Mouse (Mus musculus): ENCODE results near the gene Cyp4f39.
A peak's percentile ranks its signal among the peaks of the same experiment; 100 is the strongest.

The Cyp4f39 gene

DNA sequence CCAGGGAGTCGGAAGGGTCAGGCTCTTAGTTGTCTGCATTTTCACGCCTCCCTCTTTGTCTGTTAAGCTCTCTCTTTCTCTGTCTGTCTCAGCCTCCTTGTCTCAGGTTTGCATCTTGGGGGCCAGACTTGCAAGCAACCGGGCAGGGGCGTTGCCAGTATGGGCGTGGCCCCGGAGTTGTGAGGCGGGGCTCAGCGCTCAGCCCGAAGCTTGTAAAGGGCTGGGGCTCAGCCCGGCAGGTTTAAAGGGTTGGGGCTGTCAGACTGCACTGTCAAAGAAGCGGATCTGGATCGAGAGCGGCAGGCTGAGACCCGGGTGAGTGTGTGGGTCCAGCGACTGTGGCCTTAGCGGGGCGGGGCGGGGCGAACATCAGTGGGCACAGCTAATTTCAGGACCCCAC lies at the start of gene Cyp4f39:
Gene Cyp4f39 (plus strand): TSS at position 242 of the 400 bp plus-strand sequence.
- DNase-seq = no peak

DNA sequence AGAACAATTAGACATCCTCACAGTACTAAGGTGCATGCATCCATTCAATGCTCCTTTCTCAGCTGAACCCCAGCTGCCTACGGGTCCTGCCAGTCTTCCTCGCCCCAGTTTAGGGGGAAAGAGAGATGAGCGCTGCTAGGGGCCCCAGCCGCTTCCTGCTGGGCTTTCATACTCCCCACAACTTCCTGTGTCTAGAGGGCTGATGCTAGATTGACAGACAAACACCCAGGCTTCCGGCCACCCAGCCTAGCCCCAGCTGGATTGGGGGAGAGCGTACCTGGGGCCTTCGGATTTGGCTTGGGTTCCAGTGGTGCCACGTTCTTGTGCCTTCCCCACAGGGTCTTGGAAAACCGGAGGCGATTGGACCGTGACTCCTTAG lies 49.8 kb upstream of the Cyp4f39 start:
- DNase-seq = no peak

DNA sequence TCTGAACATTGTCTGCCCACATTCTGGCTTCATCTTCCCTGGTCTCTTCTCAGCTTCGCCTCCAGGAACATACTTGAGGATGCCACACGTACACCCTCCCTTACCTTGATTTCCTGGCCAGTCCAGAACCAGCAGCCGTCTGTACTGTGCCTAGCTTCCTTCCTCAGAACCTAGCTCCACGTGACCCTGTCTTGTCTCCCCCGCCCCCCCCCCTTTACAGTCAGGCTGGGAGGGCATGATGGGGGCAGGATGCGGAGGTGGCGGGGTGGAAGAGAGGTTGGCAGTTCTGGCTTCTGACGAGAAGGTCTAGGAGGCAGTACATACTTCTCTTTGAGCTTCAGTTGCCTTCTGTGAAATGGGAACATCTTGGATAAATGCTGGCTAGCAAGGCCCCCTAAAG lies 49.1 kb upstream of the Cyp4f39 start, which contains the start of gene Rasal3:
Gene Rasal3 (minus strand): TSS at position 167 of the 400 bp plus-strand sequence.
- no peak for DNase-seq

DNA sequence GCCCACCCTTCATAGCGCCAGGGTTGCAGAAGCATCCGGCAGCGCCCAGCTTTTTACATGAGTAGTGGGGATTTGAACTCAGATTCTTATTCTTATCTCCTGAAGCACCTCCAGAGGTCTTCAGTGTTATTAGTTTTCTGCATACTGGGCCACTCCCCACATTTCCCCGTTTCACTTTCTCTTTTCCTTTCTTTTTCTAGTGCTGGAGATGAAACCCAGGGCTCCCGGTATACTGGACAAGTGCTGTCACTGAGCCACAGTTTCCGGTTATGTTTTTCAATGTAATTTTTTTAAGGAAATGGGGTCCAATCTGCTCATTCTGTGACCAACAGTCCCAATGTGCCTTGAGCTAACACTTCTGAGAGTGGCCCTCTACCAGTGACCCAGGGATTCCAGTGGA lies 40.6 kb upstream of the Cyp4f39 start:
- no peak for DNase-seq

DNA sequence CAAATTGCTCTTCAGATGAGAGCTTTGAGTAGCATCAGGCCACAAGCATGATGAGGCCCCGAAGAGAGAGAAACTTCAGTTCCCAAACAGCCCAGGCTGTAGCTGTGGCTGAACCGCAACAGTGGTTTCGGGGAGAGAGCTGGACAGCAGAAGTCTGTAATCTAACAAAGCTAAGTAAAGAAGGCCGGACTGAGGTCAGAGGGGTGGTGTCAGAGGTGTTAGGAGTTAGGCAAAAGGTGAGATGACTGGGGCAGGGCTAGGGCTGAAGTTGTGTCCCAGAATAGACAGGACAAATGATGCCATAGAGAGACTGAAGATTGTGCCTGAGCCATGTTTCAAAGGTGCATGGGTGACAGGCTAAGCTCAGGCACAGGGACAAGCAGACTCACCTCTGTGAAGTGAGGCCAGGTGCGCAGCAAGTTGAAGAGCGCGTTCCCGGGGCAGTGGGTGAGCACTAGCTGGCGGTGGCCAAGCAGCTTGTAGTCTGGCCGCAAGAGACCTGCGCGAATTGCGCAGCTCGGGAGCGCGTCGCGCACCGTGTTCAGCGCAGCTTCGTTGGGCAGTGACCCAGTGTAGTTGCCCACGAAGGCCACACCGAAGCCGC lies 37.0 kb upstream of the Cyp4f39 start:
- no peak for DNase-seq

DNA sequence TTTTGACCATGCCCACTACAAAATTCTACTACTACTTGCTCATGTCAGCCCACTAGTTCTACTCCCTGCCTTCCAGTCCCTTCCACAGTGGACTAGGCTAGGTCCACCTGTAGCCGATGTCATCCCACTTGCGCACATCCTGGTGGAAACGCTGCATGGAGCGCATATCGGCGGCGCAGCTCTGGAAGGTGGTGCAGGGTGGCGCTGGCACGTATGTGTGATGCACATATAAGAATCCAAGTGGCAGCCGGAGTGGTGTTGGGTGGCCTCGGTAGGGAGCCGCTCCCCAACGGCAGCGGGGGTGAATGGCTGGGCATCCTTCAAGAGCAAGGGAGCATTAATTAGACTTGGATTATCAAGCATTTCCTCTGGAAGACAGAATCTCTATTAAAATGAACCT lies 35.8 kb upstream of the Cyp4f39 start:
- no peak for DNase-seq

DNA sequence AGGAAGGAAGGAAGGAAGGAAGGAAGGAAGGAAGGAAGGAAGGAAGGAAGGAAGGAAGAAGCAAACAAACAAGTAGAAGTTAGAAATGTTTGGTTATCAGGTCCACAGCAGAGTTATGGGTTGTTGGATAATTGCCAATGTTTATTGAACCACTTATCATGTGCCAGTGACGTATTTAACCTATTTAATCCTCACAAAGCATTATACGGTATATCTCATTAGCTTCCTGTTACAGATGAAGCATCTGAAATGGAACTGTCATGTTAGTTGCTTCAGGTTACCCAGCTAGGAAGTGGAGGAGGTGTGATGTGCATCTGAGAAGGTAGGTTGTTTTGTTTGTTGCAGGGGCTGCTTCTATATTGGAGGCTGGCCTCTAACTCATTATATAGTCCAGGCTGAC lies 32.5 kb upstream of the Cyp4f39 start:
- DNase-seq = no peak

DNA sequence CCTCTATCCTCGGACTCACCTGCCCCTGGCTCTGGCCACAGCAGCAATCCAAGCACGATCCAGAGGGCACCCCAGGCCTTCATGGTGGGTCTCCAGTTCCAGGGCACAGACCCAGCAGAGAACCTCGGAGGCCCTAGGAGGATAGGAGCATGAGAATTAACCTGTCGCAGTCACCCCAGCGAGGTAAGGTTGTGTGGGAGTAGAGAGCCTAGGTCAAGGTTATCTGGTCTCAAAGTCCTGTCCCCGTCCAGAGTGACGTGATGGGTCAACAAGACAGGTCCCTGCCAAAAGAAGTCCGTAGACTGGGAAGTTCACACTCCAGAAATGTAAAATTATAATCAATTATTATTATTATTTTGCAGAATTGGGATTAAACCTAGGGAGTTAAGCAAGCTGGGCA lies 31.7 kb upstream of the Cyp4f39 start:
- DNase-seq = no peak

DNA sequence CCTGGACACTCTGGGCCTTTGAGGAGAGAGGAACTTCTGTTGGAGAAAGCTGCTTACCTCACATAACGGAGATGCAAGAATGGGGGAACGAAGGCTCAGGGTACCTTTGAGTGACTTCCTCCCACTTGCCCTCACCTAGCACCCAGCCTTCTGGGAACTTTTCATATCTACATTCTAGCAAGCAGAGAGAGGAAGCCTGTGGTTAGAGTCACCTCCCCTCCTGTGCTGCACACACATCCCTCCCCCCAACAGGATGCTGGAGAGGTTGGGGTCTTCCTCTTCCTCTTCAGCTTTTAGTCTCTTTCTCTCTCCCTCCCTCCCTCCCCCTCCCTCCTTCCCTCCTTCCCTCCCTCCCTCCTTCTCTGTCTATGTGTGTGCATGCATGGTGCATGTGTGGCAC lies 28.5 kb upstream of the Cyp4f39 start, which contains the start of gene Pglyrp2:
Gene Pglyrp2 (minus strand): TSS at position 134 of the 400 bp plus-strand sequence.
- DNase-seq = no peak

DNA sequence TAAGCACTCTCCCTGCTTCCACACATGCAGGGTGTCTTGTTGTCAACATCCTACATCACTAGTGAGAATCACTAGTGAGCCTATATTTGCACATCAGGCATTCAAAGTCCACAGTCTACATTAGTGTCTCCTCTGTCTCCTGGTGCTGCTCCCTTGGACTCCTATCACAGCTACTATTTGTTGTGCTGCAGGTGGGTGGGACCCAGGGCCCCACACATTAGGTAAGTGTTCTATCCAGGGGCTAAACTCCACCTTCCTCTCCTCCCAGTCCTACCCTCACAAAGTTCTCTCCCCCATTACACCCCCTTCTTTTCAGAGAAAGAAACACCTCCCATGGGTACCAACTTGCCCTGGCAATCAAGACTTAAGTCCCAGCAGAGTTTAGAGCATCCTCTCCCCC lies 25.9 kb upstream of the Cyp4f39 start:
- DNase-seq = no peak

DNA sequence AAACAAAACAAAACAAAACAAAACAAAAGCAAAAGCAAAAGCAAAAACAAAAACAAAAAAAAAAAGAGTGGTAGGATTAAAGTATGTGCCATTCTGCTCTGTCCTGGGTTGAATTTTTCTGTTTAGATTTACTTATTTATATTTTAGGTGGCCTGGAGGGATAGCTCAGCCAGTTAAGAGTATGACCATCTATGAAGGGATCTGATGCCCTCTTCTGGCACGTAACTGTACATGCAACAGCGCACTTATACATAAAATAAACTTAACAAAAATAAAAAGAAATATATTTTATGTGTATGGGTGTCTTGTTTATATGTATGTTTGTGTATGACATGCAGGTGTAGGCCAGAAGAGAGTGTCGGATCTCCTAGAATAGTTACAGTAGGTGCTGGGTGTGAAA lies 20.6 kb upstream of the Cyp4f39 start:
- DNase-seq = no peak

DNA sequence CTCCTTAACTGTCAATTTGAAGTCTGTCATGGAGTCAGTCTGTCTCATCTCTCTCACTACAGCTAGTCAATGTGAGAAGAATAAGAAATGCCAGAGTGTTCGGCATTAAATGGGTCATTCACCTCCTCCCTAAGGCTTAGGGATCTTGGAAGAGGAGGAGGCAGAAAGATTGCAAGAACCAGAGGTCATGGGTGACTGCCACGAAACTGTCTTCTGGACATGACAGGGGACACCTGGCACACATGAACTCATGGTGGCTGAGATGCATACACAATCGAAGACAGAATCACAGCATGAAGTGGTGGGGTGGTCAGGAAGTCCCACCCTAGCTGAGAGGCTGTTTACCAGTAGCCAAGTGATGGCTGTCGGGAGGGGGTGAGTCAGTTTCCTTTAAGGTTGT lies 18.2 kb upstream of the Cyp4f39 start:
- DNase-seq = no peak

DNA sequence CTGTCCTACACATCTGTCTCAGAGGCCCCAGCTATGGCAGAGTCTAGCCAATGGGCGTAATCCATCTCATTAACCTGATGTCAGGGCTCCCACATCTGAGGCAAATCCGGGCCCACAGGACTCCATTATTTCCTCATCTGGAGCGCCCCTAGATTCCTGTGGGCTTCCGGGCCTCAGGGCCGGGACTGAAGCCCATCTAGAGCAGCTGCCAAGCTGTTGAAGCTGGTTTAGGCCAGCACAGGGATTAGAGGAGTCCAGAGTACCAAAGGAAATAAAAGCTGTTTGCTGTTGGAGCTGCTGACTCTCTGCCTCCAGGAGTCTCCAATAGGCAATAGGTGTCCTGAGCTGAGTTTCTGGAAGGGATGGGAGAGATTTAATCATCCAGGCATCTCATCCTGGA lies 17.4 kb upstream of the Cyp4f39 start:
- peak; percentile 8 to 14 for DNase-seq

DNA sequence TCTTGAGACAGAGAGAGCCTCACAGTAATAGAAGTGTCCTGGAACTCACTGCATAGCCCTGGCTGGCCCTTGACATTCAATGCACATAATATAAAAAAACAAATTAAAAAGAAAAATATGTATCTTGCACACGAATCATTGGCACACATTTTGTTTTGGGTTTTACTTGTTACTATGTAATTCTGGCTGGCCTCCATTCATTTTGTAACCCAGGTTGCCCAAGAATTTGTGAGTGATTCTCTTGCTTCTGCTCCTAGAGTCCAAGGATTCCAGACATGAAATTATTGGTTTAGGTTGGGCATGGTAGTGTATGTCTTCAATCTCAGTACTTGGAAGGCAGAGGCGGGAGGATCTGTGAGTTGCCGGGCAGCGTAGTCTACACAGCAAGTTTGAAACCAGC lies 15.4 kb upstream of the Cyp4f39 start:
- no peak for DNase-seq

DNA sequence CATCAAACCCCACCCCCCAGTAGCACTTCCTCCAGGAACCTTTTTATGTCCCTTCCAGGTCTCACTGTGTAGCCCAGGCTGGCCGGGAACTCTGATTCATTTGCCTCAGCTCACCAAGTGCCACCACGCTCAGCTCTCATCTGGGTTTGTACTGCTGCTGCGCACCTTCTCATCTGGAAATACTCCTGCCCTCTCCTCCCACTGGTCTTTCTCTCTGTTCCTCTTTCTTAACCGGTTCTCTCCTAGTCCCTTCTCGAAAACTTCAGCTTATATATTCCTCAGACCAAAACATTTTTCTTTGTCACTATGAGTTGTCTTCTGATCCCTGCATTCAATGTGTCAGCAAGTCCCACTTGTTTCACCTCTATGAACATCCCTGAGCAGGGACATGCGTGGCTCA lies 9.3 kb upstream of the Cyp4f39 start:
- no peak for DNase-seq

DNA sequence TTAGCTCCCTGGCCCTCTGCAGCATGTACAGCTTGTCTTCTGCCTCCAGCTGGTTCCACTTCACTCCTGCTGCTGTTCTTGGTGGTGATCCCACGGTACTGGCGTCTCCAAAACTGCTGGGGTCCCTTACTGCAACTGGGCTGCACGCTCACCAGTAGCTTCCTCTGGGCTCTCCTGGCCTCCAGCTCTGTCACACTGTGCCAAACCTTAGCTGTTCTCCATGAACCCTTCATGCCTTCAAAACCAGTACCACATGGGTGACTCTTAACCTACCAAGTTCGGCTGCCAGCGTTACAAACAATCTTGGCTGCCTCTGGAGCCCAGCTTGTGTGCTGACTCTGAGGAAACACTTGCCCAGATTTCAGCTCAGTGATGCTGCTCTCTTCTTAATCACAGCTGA lies 7.5 kb upstream of the Cyp4f39 start:
- DNase-seq = no peak

DNA sequence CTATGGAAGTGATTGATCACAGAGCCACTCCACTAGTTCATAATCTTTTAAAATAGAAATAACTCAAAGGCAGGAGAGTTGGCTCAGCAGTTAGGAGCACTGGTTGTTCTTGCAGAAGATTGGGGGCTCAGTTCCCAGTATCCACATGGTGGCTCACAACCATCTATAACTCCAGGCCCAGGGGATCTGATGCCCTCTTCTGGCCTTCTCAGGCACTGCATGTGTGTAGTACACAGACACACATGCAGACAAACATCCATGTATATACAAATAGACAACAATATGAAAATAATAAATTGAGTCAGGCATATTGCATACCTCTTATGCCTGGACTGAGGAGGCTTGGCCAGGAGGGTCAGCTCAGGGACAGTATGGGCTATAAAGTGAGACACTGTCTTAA lies 5.3 kb upstream of the Cyp4f39 start:
- no peak for DNase-seq

DNA sequence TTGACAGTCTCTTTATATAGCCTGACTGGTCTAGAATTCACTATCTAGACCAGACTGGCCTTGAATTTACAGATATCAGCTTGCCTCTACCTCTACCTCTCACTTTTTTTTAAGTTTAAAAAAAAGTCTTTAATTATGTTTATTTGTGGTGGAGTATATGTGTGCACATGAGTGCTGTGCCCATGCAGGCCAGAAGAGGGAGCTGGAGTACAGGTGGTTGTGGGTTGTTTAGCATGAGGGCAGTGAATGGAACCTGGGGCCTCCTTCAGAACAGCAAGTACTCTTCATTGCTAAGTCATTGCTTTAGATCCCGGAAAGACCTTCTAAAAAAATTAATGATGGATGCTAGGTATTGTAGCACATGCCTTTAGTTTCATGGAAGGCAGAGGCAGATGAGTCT lies 3.5 kb upstream of the Cyp4f39 start:
- no peak for DNase-seq

DNA sequence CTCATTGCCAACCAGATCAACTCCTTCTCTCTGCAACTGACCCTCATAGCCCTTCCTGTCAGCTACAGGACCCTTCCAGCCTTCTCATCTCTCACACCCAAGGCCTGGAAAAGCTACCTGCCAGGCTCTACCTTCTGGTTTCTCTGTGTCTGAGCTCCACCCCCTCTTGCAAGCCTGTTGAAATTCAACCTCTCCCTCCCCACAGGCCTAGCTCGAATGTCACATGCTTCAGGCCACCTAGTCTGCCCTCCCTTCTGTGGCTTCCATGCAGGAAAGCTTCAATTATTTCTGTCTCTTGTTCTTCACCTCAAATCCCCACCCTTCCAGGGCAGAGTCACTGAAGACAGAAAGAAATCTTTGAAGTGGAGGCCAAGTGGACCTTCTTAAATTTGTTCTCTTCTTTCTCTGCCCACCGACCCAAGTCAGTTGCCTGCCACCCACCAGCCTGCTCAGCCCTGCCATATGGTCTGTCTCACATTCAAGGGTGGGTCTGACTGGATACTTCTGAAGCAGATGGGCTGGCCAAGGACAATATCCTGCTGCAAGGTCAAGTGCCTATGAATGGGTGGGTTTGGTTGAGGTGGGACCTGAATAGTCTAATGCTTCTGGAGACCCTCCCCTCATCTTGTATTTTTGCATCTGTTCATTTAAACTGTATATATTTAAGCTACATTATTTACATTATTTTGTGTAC lies 1.5 kb upstream of the Cyp4f39 start:
- DNase-seq = no peak

DNA sequence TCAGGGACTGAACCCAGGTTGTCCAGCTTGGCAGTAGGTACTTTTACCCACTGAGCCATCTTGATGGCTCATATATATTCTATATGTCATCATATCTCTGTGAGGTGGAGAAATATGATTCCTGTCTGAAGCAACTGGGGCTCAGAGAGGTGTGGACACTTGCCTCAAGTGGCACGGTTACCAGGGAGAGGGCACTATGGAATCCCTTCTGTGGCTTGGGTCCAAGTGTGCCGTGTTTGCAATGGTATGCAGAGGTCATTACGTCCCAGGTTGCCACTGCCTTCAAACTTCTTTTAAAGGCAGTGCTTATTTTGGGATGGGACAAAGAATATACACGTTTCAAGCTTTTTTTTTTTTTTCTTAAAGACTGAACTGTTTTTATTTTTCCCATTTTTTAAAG lies 1.7 kb downstream of the Cyp4f39 start:
- no peak for DNase-seq

DNA sequence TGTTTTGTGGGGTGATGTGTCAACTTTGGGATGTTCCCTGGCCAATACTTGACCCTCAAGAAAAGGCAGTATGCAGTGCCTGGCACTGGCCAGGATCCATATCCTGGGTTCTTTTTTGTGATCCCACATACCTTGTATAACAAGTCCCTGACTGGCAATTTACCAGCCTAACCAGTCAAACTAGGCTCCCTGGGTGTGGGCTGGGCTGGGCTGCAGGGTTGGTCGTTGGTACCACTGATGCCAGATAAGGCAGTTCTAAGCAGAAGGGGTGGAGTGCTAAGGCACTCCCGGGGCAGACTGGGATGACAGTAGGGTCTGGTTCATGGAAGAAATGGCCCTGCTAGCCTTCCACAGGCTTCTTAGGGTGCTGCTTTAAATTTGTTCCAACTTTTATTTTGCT lies 2.5 kb downstream of the Cyp4f39 start:
- DNase-seq = no peak

DNA sequence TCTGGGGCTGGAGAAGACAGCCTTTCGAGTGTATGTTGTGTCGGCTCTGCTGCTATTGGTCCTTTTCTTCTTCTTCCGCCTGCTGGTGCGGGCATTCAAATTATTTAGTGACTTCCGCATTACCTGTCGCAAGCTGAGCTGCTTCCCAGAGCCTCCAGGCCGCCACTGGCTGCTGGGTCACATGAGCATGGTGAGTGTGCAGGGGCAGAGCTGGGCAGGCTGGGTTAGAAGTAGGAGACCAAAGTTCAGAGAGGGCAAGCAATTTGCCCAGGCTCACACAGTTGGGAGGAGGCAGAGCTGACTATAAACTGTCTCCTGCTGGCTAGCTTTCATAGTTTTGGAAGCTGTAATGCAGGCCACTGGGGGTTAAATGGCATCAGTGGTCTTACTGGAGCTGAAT lies 16.0 kb downstream of the Cyp4f39 start:
- DNase-seq = peak; percentile 16 to 32

DNA sequence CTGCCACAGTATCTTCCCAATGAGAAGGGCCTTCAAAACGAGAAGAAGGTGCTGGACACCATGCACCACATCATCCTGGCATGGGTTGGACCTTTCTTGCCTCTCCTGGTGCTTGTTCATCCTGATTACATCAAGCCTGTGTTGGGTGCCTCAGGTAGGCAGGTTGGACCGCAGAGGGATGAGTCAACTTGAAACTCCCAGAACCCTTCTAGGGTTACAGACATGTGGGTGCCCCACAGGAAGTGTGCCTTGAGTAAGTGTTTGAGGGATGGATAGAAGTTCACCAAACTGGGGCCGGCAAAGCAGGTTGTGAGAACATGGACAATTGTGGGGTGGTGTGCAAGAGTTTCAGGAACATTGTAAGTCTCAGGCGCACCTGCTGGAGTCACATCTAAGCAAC lies 18.3 kb downstream of the Cyp4f39 start:
- no peak for DNase-seq

DNA sequence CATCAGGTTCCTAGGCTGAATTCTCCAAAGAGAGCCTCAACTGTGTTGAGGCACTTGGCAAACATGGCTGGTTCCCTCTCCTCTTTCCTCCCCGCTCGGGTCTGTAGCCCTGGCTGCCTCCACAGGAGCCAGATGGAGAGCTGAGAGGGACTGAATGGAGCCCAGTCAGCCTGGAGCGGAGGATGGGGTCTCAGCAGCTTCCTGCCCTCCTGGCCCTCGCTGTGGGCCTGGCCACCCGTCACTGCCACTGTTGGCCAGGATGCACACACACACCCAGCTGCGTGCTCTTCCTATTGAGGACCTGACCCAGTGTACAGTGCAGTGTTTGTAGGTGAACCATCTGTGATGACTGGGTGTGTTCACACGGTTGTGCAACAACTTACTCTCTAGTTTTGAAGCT lies 19.7 kb downstream of the Cyp4f39 start:
- DNase-seq = no peak

DNA sequence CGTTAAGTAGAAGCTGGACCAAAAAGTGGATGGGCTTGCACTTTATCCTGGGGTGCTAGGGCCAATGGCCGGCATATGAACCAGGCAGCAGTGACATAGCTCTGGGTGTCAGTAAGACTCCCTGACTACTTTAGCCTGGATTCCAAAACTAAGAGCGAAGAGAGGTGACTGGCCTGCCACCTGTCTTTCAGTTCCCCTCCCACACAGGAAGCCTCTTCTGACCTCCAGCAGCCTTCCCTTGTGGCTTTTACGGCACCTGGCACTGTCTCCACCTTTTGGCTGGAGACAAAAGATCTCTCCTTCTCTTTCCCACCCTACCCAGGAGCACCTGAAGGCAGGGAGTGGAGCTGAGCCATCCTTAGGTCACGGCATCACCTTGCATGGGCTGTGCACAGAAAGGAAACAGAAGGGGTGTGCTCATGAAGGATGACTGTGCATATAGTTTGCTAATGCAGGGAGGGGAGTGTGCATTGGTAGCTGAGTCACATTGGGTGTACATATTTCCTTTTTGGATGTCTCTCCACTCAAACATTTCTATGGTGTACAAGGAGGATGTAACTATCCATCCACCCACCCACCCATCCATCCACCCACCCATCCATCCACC lies 22.5 kb downstream of the Cyp4f39 start:
- DNase-seq = no peak

Data from kidney, adult 8-10 months (tissue).